13 mouse cellular contexts compared by ENCODE assay signal in the genomic region with DNA sequence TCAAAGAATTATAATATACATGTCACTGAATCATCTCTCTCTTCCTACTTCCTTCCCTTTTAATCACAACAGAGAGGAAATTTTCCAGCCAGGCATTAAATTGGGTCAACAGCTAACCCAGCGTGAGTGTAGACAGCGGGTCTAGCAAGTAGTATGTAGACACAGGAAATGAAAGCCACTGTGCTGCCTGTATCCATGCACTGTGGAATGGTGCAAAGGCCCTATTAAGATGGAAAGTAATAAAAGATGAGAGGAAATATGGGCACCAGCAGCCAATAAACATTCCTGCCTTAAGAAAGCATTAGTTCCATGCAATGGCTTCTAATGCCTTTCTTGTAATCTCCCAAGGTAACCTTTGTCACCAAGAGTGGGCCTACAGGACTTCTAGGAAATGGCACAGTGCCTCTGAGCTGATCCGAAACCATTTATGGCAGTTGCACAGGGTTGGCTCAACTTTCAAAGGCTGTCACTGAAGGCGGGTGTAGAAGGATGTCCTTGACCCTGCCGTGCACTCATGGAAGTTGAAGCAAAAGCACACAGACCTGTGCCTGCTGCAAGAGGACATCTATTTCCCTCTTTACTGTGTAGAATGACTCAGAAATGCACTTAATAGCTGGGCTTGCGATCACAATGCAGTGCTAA.
DNase-seq lines count a peak whose midpoint lies in the region; ATAC-seq and TF ChIP-seq lines count a peak whose summit lies in the region.
"Had no signal": no experiment of that assay in that cellular context is flagged by ENCODE, and none has a peak within 500 bp of the region (broad histone marks: within the 10 kb centered on the region; RNA-seq: fewer than 3 reads in every experiment).

No protein-coding gene starts in this region.

- peak; percentile 79 for TF ChIP-seq EP300 in heart, postnatal 0 days (IDR thresholded peaks at IDR 0.05; ENCODE audit: low read depth)

- DNase-seq in kidney, adult 8-10 months: peak; percentile 9 to 14
- DNase-seq in heart, postnatal 0 days (ENCODE audit: low spot score): peak; percentile 89
- no peak for DNase-seq in frontal cortex, postnatal 10 days (ENCODE audit: low spot score in 2 of 2)
- no peak for DNase-seq in spleen, postnatal 14 days (ENCODE audit: low spot score in 2 of 2)
- DNase-seq: gastrocnemius, postnatal 10 days; right cerebral cortex, adult 18-20 months had no signal

- TF ChIP-seq POLR2A in embryonic fibroblast, embryonic 13.5 days (IDR thresholded peaks at IDR 0.05; ENCODE audit: low read depth, low read length): no peak

- 58% methylated on average over 6 of the region's 6 CpGs for WGBS in kidney, embryonic 16.5 days
- WGBS in heart, postnatal 0 days: 49% methylated on average over 6 of the region's 6 CpGs
- 33% methylated on average over 6 of the region's 6 CpGs for WGBS in limb, embryonic 13.5 days

- no peaks in the 10 kb centered on the region for H3K9me3 ChIP-seq in kidney, embryonic 16.5 days (ENCODE audit: low read length)
- no peaks in the 10 kb centered on the region for H3K9me3 ChIP-seq in heart, postnatal 0 days (replicated peaks; ENCODE audit: control insufficient read depth, low read length)
- H3K9me3 ChIP-seq in limb, embryonic 13.5 days: no peaks in the 10 kb centered on the region
- H3K9me3 ChIP-seq: neural tube, embryonic 12.5 days had no signal

- no peak overlapping the region for H3K27ac ChIP-seq in kidney, embryonic 16.5 days (ENCODE audit: low read length)
- peak overlapping the region; percentile 38; the same call in 1 of the 2 replicates for H3K27ac ChIP-seq in embryonic fibroblast, embryonic 13.5 days (ENCODE audit: insufficient read depth, low read length)
- H3K27ac ChIP-seq in heart, postnatal 0 days (ENCODE audit: low read depth): peak overlapping the region; percentile 86
- no peak overlapping the region for H3K27ac ChIP-seq in limb, embryonic 13.5 days
- H3K27ac ChIP-seq: neural tube, embryonic 12.5 days; stomach, postnatal 0 days had no signal

- H3K4me2 ChIP-seq in kidney, embryonic 16.5 days (replicated peaks; ENCODE audit: low read depth, low read length): no peak overlapping the region
- H3K4me2 ChIP-seq in heart, postnatal 0 days (ENCODE audit: low read depth, low read length): no peak overlapping the region
- H3K4me2 ChIP-seq in limb, embryonic 13.5 days (replicated peaks): no peak overlapping the region
- H3K4me2 ChIP-seq: neural tube, embryonic 12.5 days had no signal

- no peaks in the 10 kb centered on the region for H3K27me3 ChIP-seq in kidney, embryonic 16.5 days (ENCODE audit: insufficient read depth, low read length)
- H3K27me3 ChIP-seq in heart, postnatal 0 days (ENCODE audit: control insufficient read depth, insufficient read depth, low read length): no peaks in the 10 kb centered on the region
- H3K27me3 ChIP-seq in limb, embryonic 13.5 days: peaks cover 19% of the 10 kb centered on the region
- H3K27me3 ChIP-seq: neural tube, embryonic 12.5 days had no signal

- no peak for ATAC-seq in kidney, embryonic 16.5 days (ENCODE audit: low FRiP score, low TSS enrichment)
- peak; percentile 90 for ATAC-seq in heart, postnatal 0 days (ENCODE audit: insufficient read depth, low read depth)
- peak; percentile 69; the same call in 1 of the 2 replicates for ATAC-seq in limb, embryonic 13.5 days (ENCODE audit: low FRiP score, low read depth)
- no peak for ATAC-seq in megakaryocyte progenitor cell, adult 5-6 weeks (replicated peaks; ENCODE audit: poor library complexity)
- ATAC-seq: CD4-positive, CD25-positive, alpha-beta regulatory T cell, adult 4 months had no signal

- H3K9ac ChIP-seq in kidney, embryonic 16.5 days (replicated peaks; ENCODE audit: low read length): no peak overlapping the region
- H3K9ac ChIP-seq in heart, postnatal 0 days (replicated peaks; ENCODE audit: low read depth, low read length): no peak overlapping the region
- no peak overlapping the region for H3K9ac ChIP-seq in limb, embryonic 13.5 days
- H3K9ac ChIP-seq: neural tube, embryonic 12.5 days had no signal

- TF ChIP-seq CTCF in embryonic fibroblast, embryonic 13.5 days (IDR thresholded peaks at IDR 0.05; ENCODE audit: borderline replicate concordance, insufficient read depth, low read length): no peak
- TF ChIP-seq CTCF in heart, postnatal 0 days (IDR thresholded peaks at IDR 0.05; ENCODE audit: low read depth): no peak

- H3K4me1 ChIP-seq in kidney, embryonic 16.5 days (ENCODE audit: insufficient read depth, low read length): no peaks in the 10 kb centered on the region
- H3K4me1 ChIP-seq in embryonic fibroblast, embryonic 13.5 days (ENCODE audit: control insufficient read depth, insufficient read depth, low read length): peaks cover 9% of the 10 kb centered on the region; the same call in 1 of the 2 replicates
- H3K4me1 ChIP-seq in heart, postnatal 0 days (ENCODE audit: control insufficient read depth, insufficient read depth): peaks cover 22% of the 10 kb centered on the region
- peaks cover 17% of the 10 kb centered on the region for H3K4me1 ChIP-seq in limb, embryonic 13.5 days
- H3K4me1 ChIP-seq: neural tube, embryonic 12.5 days had no signal

- H3K36me3 ChIP-seq in kidney, embryonic 16.5 days (ENCODE audit: insufficient read depth, low read length): no peaks in the 10 kb centered on the region
- no peaks in the 10 kb centered on the region for H3K36me3 ChIP-seq in heart, postnatal 0 days (replicated peaks; ENCODE audit: control insufficient read depth, insufficient read depth, low read length)
- no peaks in the 10 kb centered on the region for H3K36me3 ChIP-seq in limb, embryonic 13.5 days
- H3K36me3 ChIP-seq: neural tube, embryonic 12.5 days had no signal

- H3K4me3 ChIP-seq in kidney, embryonic 16.5 days (ENCODE audit: low read length): no peak overlapping the region
- H3K4me3 ChIP-seq in embryonic fibroblast, embryonic 13.5 days (ENCODE audit: insufficient read depth, low read length): no peak overlapping the region
- no peak overlapping the region for H3K4me3 ChIP-seq in heart, postnatal 0 days (ENCODE audit: low read depth, low read length)
- no peak overlapping the region for H3K4me3 ChIP-seq in limb, embryonic 13.5 days
- H3K4me3 ChIP-seq: neural tube, embryonic 12.5 days had no signal

Comparison
In these comparisons a context has a peak if more than half of its experiments do, and no peak if none do; other contexts are left out.
1. DNase-seq: peak in kidney, adult 8-10 months (2 of 2) and heart, postnatal 0 days (single experiment); none in frontal cortex, postnatal 10 days (0 of 2) and spleen, postnatal 14 days (0 of 2).
2. ATAC-seq: peak in heart, postnatal 0 days (single experiment) and limb, embryonic 13.5 days (single experiment); none in kidney, embryonic 16.5 days (single experiment) and megakaryocyte progenitor cell, adult 5-6 weeks (single experiment).
3. H3K27ac ChIP-seq: peak in embryonic fibroblast, embryonic 13.5 days (single experiment) and heart, postnatal 0 days (single experiment); none in kidney, embryonic 16.5 days (single experiment) and limb, embryonic 13.5 days (single experiment).